Mouse (Mus musculus): ENCODE results near the gene Lhx5. TPM values are rescaled to one million over a fixed set of nuclear protein-coding genes. Genes with fewer than 3 reads are reported as not detected.

The Lhx5 gene
- polyA plus RNA-seq, 1 experiment from 2014 or later = not detected

- 54% methylated on average over 8 of the region's 8 CpGs for WGBS (ENCODE audit: insufficient replicate concordance)
- H3K27me3 ChIP-seq (ENCODE audit: insufficient read depth, low read length) = 0 out of 2 replicates have a peak, but pooled peaks cover 7% of the 10 kb centered on the region
- peaks cover 3% of the 10 kb centered on the region for H3K4me1 ChIP-seq (ENCODE audit: insufficient read depth)
- no peak for DNase-seq
- no peak overlapping the region for H3K9ac ChIP-seq (replicated peaks)
- TF ChIP-seq EP300 (IDR thresholded peaks at IDR 0.05; ENCODE audit: low read depth) = no peak
- TF ChIP-seq CTCF (IDR thresholded peaks at IDR 0.05; ENCODE audit: low read depth) = no peak
- no peaks in the 10 kb centered on the region for H3K36me3 ChIP-seq (replicated peaks; ENCODE audit: insufficient read depth, low read length)
- H3K4me3 ChIP-seq (ENCODE audit: low read depth, low read length) = no peak overlapping the region
- peak overlapping the region; percentile 11; the same call in 1 of the 2 replicates for H3K4me2 ChIP-seq (ENCODE audit: low read depth, low read length)
- H3K27ac ChIP-seq (ENCODE audit: low read depth) = 0 out of 2 replicates have a peak overlapping the region, but pooled peaks have one; percentile 30
- ATAC-seq = no peak
- no peaks in the 10 kb centered on the region for H3K9me3 ChIP-seq (ENCODE audit: low read length)
Measured at GRCm38 (mm10) chr5:120475861-120476260, 44.4 kb downstream of the Lhx5 start.

- TF ChIP-seq CTCF (IDR thresholded peaks at IDR 0.05; ENCODE audit: low read depth) (no peak), EP300 (IDR thresholded peaks at IDR 0.05; ENCODE audit: low read depth) (no peak)
- H3K4me3 ChIP-seq (ENCODE audit: low read depth, low read length) = peak within 1 kb of the TSS; percentile 12; the same call in 1 of the 2 replicates
- H3K36me3 ChIP-seq (replicated peaks; ENCODE audit: insufficient read depth, low read length) = no peaks in the 10 kb centered on the region
- H3K4me1 ChIP-seq (ENCODE audit: insufficient read depth) = peaks cover 3% of the 10 kb centered on the region
- peak within 1 kb of the TSS; percentile 30; the same call in 1 of the 2 replicates for H3K27ac ChIP-seq (ENCODE audit: low read depth)
- 23% methylated on average over 13 of the region's 13 CpGs for WGBS (ENCODE audit: insufficient replicate concordance)
- H3K4me2 ChIP-seq (ENCODE audit: low read depth, low read length) = peak within 1 kb of the TSS; percentile 22; the same call in 1 of the 2 replicates
- peak within 1 kb of the TSS; percentile 26; the same call in 1 of the 2 replicates for H3K9ac ChIP-seq (replicated peaks)
- DNase-seq = peak; percentile 73
- peak; percentile 43 for ATAC-seq
- no peaks in the 10 kb centered on the region for H3K9me3 ChIP-seq (ENCODE audit: low read length)
- H3K27me3 ChIP-seq (ENCODE audit: insufficient read depth, low read length) = 0 out of 2 replicates have a peak, but pooled peaks cover 7% of the 10 kb centered on the region
Measured at GRCm38 (mm10) chr5:120476296-120476695, 44.8 kb downstream of the Lhx5 start, which contains the start of gene Sds. TSS of gene Sds (plus strand) at chr5:120476526.

GRCm38 (mm10) chr5:120477993-120478392, 46.5 kb downstream of the Lhx5 start:
- DNase-seq = no peak
- Histone ChIP-seq H3K27me3 (ENCODE audit: insufficient read depth, low read length) (0 out of 2 replicates have a peak, but pooled peaks cover 7% of the 10 kb centered on the region), H3K4me3 (ENCODE audit: low read depth, low read length) (no peak overlapping the region), H3K4me2 (ENCODE audit: low read depth, low read length) (peak overlapping the region; percentile 22; the same call in 1 of the 2 replicates), H3K36me3 (replicated peaks; ENCODE audit: insufficient read depth, low read length) (no peaks in the 10 kb centered on the region), H3K4me1 (ENCODE audit: insufficient read depth) (peaks cover 3% of the 10 kb centered on the region), H3K9ac (replicated peaks) (no peak overlapping the region), H3K27ac (ENCODE audit: low read depth) (no peak overlapping the region), H3K9me3 (ENCODE audit: low read length) (no peaks in the 10 kb centered on the region)
- ATAC-seq = no peak
- no peak for TF ChIP-seq EP300 (IDR thresholded peaks at IDR 0.05; ENCODE audit: low read depth)
- no peak for TF ChIP-seq CTCF (IDR thresholded peaks at IDR 0.05; ENCODE audit: low read depth)
- WGBS (ENCODE audit: insufficient replicate concordance) = 83% methylated on average over 5 of the region's 5 CpGs

- Histone ChIP-seq H3K27ac (ENCODE audit: low read depth) (no peak overlapping the region), H3K9ac (replicated peaks) (no peak overlapping the region), H3K27me3 (ENCODE audit: insufficient read depth, low read length) (0 out of 2 replicates have a peak, but pooled peaks cover 7% of the 10 kb centered on the region), H3K4me3 (ENCODE audit: low read depth, low read length) (no peak overlapping the region), H3K4me2 (ENCODE audit: low read depth, low read length) (no peak overlapping the region), H3K36me3 (replicated peaks; ENCODE audit: insufficient read depth, low read length) (no peaks in the 10 kb centered on the region; the same call in 1 of the 2 replicates), H3K4me1 (ENCODE audit: insufficient read depth) (peaks cover 3% of the 10 kb centered on the region), H3K9me3 (ENCODE audit: low read length) (no peaks in the 10 kb centered on the region)
- 58% methylated on average over 4 of the region's 4 CpGs for WGBS (ENCODE audit: insufficient replicate concordance)
- TF ChIP-seq CTCF (IDR thresholded peaks at IDR 0.05; ENCODE audit: low read depth) (peak; percentile 47), EP300 (IDR thresholded peaks at IDR 0.05; ENCODE audit: low read depth) (no peak)
- DNase-seq (no peak), ATAC-seq (no peak)
Measured at GRCm38 (mm10) chr5:120479538-120479937, 48.0 kb downstream of the Lhx5 start.

- no peak overlapping the region for H3K27ac ChIP-seq (ENCODE audit: low read depth)
- 80% methylated on average over 9 of the region's 9 CpGs for WGBS (ENCODE audit: insufficient replicate concordance)
- ATAC-seq = no peak
Measured at GRCm38 (mm10) chr5:120481205-120481604, 49.7 kb downstream of the Lhx5 start.

GRCm38 (mm10) chr5:120483399-120483798, 51.9 kb downstream of the Lhx5 start:
- H3K4me1 ChIP-seq (ENCODE audit: insufficient read depth) = no peaks in the 10 kb centered on the region
- ATAC-seq (0 out of 2 replicates have a peak, but pooled peaks have one; percentile 20), DNase-seq (peak; percentile 37)

More at GRCm38 (mm10) chr5:120481205-120481604, 49.7 kb downstream of the Lhx5 start:
- Histone ChIP-seq H3K36me3 (replicated peaks; ENCODE audit: insufficient read depth, low read length) (peaks cover 4% of the 10 kb centered on the region), H3K4me1 (ENCODE audit: insufficient read depth) (peaks cover 1% of the 10 kb centered on the region), H3K9ac (replicated peaks) (no peak overlapping the region), H3K27me3 (ENCODE audit: insufficient read depth, low read length) (0 out of 2 replicates have a peak, but pooled peaks cover 6% of the 10 kb centered on the region), H3K4me3 (ENCODE audit: low read depth, low read length) (no peak overlapping the region), H3K9me3 (ENCODE audit: low read length) (no peaks in the 10 kb centered on the region), H3K4me2 (ENCODE audit: low read depth, low read length) (no peak overlapping the region)
- no peak for DNase-seq
- TF ChIP-seq EP300 (IDR thresholded peaks at IDR 0.05; ENCODE audit: low read depth) = no peak
- TF ChIP-seq CTCF (IDR thresholded peaks at IDR 0.05; ENCODE audit: low read depth) = no peak

More at GRCm38 (mm10) chr5:120483399-120483798, 51.9 kb downstream of the Lhx5 start:
- no peaks in the 10 kb centered on the region for H3K9me3 ChIP-seq (ENCODE audit: low read length)
- H3K9ac ChIP-seq (replicated peaks) = no peak overlapping the region
- peaks cover 18% of the 10 kb centered on the region for H3K36me3 ChIP-seq (replicated peaks; ENCODE audit: insufficient read depth, low read length)
- no peak overlapping the region for H3K4me2 ChIP-seq (ENCODE audit: low read depth, low read length)
- H3K4me3 ChIP-seq (ENCODE audit: low read depth, low read length) = no peak overlapping the region
- TF ChIP-seq EP300 (IDR thresholded peaks at IDR 0.05; ENCODE audit: low read depth) (no peak), CTCF (IDR thresholded peaks at IDR 0.05; ENCODE audit: low read depth) (no peak)
- H3K27me3 ChIP-seq (ENCODE audit: insufficient read depth, low read length) = 0 out of 2 replicates have a peak, but pooled peaks cover 3% of the 10 kb centered on the region
- no peak overlapping the region for H3K27ac ChIP-seq (ENCODE audit: low read depth)
- 85% methylated on average over 19 of the region's 19 CpGs for WGBS (ENCODE audit: insufficient replicate concordance)

All from liver, postnatal 0 days (tissue).